Mouse (Mus musculus) neural tube, embryonic 15.5 days (tissue): ENCODE measurements at regions not wholly inside any gene's neighbourhood (a gene's known extent, or its start where the extent isn't known, plus 50 kb on each side); places are given as distances from the start of the nearest gene placed in this dataset.
"Not testable (repeated sequence)": the region's sequence is repeated elsewhere in the genome, so short reads cannot be mapped to it uniquely, and the experiment has no call there.

Experiments used
- ATAC-seq: fragments of 200-750 bp; cut with Nextera tagmentation; 2 replicates; pipeline ENCODE4 v1.8.0; 2017; ENCODE audit warnings: mild to moderate bottlenecking, moderate TSS enrichment, moderate library complexity; ENCODE audit not compliant: low FRiP score
- H3K27ac ChIP-seq: fragments of 300-500 bp; sonication (generic); replicated peaks from 2 replicates; pipeline ENCODE4 v1.5.1; 2015; ENCODE audit warnings: mild to moderate bottlenecking, inconsistent platforms
- H3K27me3 ChIP-seq: fragments of 300-500 bp; sonication (generic); replicated peaks from 2 replicates; pipeline ENCODE4 v1.6.1; 2015; ENCODE audit warnings: inconsistent platforms
- H3K36me3 ChIP-seq: fragments of 300-500 bp; sonication (generic); 2 replicates; pipeline ENCODE4 v1.6.1; 2015; ENCODE audit warnings: inconsistent platforms
- H3K4me1 ChIP-seq: fragments of 300-500 bp; sonication (generic); 2 replicates; pipeline ENCODE4 v1.6.1; 2015; ENCODE audit warnings: inconsistent platforms
- H3K4me2 ChIP-seq: fragments of 300-500 bp; sonication (generic); 2 replicates; pipeline ENCODE4 v1.6.1; 2015; ENCODE audit warnings: inconsistent platforms, mild to moderate bottlenecking, moderate library complexity
- H3K4me3 ChIP-seq: fragments of 300-500 bp; sonication (generic); replicated peaks from 2 replicates; pipeline ENCODE4 v1.5.1; 2015; ENCODE audit warnings: mild to moderate bottlenecking, inconsistent platforms
- H3K9ac ChIP-seq: fragments of 300-500 bp; sonication (generic); replicated peaks from 2 replicates; pipeline ENCODE4 v1.6.1; 2015; ENCODE audit warnings: mild to moderate bottlenecking, inconsistent platforms
- H3K9me3 ChIP-seq: fragments of 300-500 bp; sonication (generic); replicated peaks from 2 replicates; pipeline ENCODE4 v1.6.1; 2016; ENCODE audit warnings: inconsistent platforms
- WGBS: fragments of 180-500 bp; shearing (Covaris S2); methylation state at CpG from one replicate; pipeline ENCODE4 v1.1.7; 2015; ENCODE audit warnings: mixed read lengths; 5-methylcytosine and 5-hydroxymethylcytosine counted together

DNA sequence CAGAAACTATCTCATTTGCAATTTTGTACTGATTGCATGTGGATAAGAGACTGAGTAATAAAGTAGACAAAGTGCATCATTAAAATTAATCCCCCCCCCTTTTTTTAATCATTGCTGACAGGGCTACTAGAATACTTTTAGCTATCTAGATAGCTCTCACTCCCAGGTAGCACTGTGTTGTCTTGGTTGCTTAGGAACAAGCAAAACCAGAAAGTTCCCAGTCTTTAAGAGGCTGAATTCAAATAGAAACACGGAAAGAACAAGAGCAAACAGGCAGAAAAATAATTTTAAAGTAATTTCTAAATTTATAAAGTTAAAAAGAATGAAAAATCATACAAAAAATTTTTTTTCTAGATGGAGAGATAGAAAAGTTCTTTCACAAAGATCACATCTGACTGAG, 65.0 kb upstream of the Rhobtb1 start:
- Histone ChIP-seq H3K9me3 (no peaks in the 10 kb centered on the region), H3K4me1 (no peaks in the 10 kb centered on the region), H3K36me3 (no peaks in the 10 kb centered on the region), H3K4me2 (no peak overlapping the region), H3K27ac (no peak overlapping the region), H3K27me3 (no peaks in the 10 kb centered on the region), H3K9ac (no peak overlapping the region), H3K4me3 (no peak overlapping the region)
- 81% methylated on average over 1 of the region's 1 CpGs for WGBS
- ATAC-seq, result no peak

DNA sequence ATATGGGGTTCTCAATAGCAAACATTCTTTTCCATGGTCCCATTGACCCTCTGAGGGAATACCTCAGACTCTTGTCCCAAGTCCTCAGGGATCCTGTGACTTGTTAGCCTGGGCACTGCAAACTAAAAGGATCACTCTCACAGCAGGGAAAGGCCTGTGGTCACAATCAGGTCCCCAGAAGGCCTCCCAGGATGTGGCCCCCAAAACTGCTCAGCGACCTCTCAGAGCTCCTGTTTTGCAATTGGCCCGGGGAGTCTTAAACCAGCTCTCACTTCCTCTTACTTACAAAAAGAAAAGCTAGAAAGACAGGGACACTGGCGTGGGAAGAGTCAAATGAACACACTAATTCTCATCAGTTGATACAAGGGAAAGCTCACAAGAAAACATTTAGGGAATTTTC, 59.4 kb upstream of the Rhobtb1 start:
- Histone ChIP-seq H3K4me1 (no peaks in the 10 kb centered on the region), H3K27me3 (no peaks in the 10 kb centered on the region), H3K9ac (no peak overlapping the region), H3K4me2 (no peak overlapping the region), H3K9me3 (no peaks in the 10 kb centered on the region), H3K27ac (no peak overlapping the region), H3K4me3 (no peak overlapping the region), H3K36me3 (no peaks in the 10 kb centered on the region)
- ATAC-seq, result no peak
- WGBS, result 77% methylated on average over 3 of the region's 3 CpGs

- Histone ChIP-seq H3K27ac (no peak overlapping the region), H3K9me3 (no peaks in the 10 kb centered on the region), H3K4me3 (no peak overlapping the region), H3K27me3 (no peaks in the 10 kb centered on the region), H3K36me3 (no peaks in the 10 kb centered on the region), H3K9ac (no peak overlapping the region), H3K4me1 (no peaks in the 10 kb centered on the region), H3K4me2 (no peak overlapping the region)
- 88% methylated on average over 3 of the region's 3 CpGs for WGBS
- ATAC-seq, result no peak
Measured at GRCm38 (mm10) chr10:69100021-69100420, 51.2 kb upstream of the Rhobtb1 start.

DNA sequence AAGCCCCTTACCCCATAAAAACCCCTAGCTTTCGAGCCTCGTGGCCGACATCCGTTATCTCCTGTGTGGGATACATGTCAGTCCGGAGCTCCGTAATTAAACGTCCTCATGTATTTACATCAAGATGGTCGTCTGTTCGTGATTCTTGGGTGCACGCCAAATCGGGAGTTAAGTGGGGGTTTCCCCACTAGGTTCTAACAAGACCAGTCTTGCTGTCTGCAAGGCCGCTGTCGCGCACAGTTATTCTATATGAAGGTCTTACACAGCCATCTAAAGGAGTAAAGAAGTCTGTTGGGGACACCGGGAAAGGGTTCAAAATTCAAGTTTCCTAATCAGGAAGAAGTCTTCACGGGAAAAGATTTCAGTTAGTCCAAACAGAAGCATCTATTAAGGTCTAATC, 50.5 kb upstream of the Rhobtb1 start:
- 82% methylated on average over 16 of the region's 16 CpGs for WGBS
- not testable (repeated sequence) for H3K4me2 ChIP-seq, H3K9me3 ChIP-seq, H3K27me3 ChIP-seq, H3K4me3 ChIP-seq, H3K27ac ChIP-seq, H3K4me1 ChIP-seq, H3K9ac ChIP-seq, H3K36me3 ChIP-seq, ATAC-seq
